Mouse (Mus musculus) hindbrain, postnatal 0 days (tissue): ENCODE results near the gene Spata2l. TPM values are rescaled to one million over a fixed set of nuclear protein-coding genes. Genes with fewer than 3 reads are reported as not detected.
"Not testable (repeated sequence)": the region's sequence is repeated elsewhere in the genome, so short reads cannot be mapped to it uniquely, and the experiment has no call there.

Experiments
- ATAC-seq: fragments of 200-750 bp; cut with Nextera tagmentation; 2 replicates; pipeline ENCODE4 v1.8.0; 2017; ENCODE audit warnings: mild to moderate bottlenecking, moderate TSS enrichment, moderate library complexity
- DNase-seq: peaks from one replicate; pipeline ENCODE4 v3.0.0-alpha.2; 2015; ENCODE audit warnings: low spot score
- H3K27ac ChIP-seq: fragments of 300-500 bp; sonication (generic); 2 replicates; pipeline ENCODE4 v1.5.1; 2014; ENCODE audit warnings: mild to moderate bottlenecking
- H3K27me3 ChIP-seq: fragments of 300-500 bp; sonication (generic); 2 replicates; pipeline ENCODE4 v1.6.1; 2014; ENCODE audit warnings: low read length, mixed read lengths; ENCODE audit not compliant: insufficient read depth
- H3K36me3 ChIP-seq: fragments of 300-500 bp; sonication (generic); 2 replicates; pipeline ENCODE4 v1.6.1; 2014; ENCODE audit warnings: low read length, mixed read lengths; ENCODE audit not compliant: insufficient read depth
- H3K4me1 ChIP-seq: fragments of 300-500 bp; sonication (generic); 2 replicates; pipeline ENCODE4 v1.6.1; 2014; ENCODE audit warnings: antibody characterized with exemption, low read length, mixed read lengths; ENCODE audit not compliant: insufficient read depth
- H3K4me2 ChIP-seq: fragments of 300-500 bp; sonication (generic); 2 replicates; pipeline ENCODE4 v1.6.1; 2014; ENCODE audit warnings: low read depth, mild to moderate bottlenecking, low read length, moderate library complexity, mixed read lengths
- H3K4me3 ChIP-seq: fragments of 300-500 bp; sonication (generic); 2 replicates; pipeline ENCODE4 v1.5.1; 2014; ENCODE audit warnings: low read length
- H3K9ac ChIP-seq: fragments of 300-500 bp; sonication (generic); replicated peaks from 2 replicates; pipeline ENCODE4 v1.6.1; 2014; ENCODE audit warnings: mild to moderate bottlenecking, low read length, moderate library complexity, mixed read lengths
- H3K9me3 ChIP-seq: fragments of 300-500 bp; sonication (generic); 2 replicates; pipeline ENCODE4 v1.6.1; 2016; ENCODE audit warnings: low read length, mixed read lengths
- CTCF ChIP-seq: IDR thresholded peaks from 2 replicates; pipeline ENCODE4 v1.5.1; 2016; ENCODE audit warnings: antibody characterized with exemption, control low read depth, low read depth
- whole genome bisulfite sequencing: fragments of 180-500 bp; shearing (Covaris S2); extraction: QIAGEN DNeasy Blood & Tissue Kit; methylation state at CpG from one replicate; pipeline ENCODE4 v1.1.7; 2014; 5-methylcytosine and 5-hydroxymethylcytosine counted together
- polyA plus RNA-seq: library from polyadenylated mRNA; unstranded; fragments of >200 nt; fragmentation: Nextera tagmentation; extraction: Ambion mirVana; gene quantifications from 2 replicates; pipeline ENCODE4 v1.2.1, GENCODE M21; 2015
- total RNA-seq: library from RNA; depleted of rRNA; stranded (reverse); fragments of >200 nt; gene quantifications from 2 replicates; pipeline ENCODE4 v1.2.3, GENCODE M21; 2014

The Spata2l gene
- total and polyA plus RNA-seq, 2 experiments from 2014 or later, result 15.8 to 19.4 TPM

DNA sequence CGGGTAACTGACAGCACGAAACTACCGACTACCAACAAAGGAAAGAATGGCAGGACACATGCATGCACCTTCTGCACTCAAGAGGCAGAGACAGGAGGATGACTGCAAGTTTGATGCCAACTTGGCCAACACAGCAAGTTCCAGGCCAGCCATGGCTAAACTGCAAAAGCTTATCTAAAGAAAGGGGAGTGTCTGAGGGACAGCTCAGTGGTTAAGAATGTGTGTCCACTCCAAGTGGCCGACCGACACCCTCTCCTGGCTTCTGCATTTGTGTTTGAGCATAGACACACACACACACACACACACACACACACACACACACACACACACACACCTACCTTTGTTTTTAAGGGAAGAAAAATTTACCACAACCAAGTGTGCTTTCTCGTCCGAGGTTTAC, 42.4 kb upstream of the Spata2l start:
- H3K27ac ChIP-seq, result no peak overlapping the region
- no peaks in the 10 kb centered on the region for H3K4me1 ChIP-seq
- WGBS, result 69% methylated on average over 7 of the region's 7 CpGs
- ATAC-seq, result no peak
- TF ChIP-seq CTCF, result no peak
- H3K4me3 ChIP-seq, result no peak overlapping the region
- no peaks in the 10 kb centered on the region for H3K9me3 ChIP-seq
- no peaks in the 10 kb centered on the region for H3K36me3 ChIP-seq
- no peak overlapping the region for H3K4me2 ChIP-seq
- H3K27me3 ChIP-seq, result no peaks in the 10 kb centered on the region
- no peak for DNase-seq
- H3K9ac ChIP-seq, result no peak overlapping the region

DNA sequence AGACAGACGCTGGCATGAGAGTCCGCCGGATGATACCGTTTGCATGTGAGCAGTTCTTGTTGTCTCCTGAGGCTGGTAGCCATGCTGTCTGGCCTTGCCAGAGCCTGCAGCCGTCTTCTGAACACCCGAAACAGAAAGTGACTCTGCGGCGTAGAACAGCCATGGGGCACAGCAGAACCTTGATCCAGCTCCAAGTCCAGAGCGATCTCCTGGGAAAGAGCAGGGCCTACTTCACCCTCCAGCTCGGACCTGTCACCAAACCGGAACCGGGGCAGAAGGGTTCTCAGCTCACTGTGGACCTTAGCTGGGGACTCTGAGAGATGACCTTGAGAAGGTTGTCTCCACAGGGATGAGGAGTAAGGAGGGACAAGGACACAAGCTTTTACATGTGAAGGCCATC, 39.1 kb upstream of the Spata2l start:
- no peaks in the 10 kb centered on the region for H3K9me3 ChIP-seq
- TF ChIP-seq CTCF, result no peak
- H3K4me3 ChIP-seq, result no peak overlapping the region

DNA sequence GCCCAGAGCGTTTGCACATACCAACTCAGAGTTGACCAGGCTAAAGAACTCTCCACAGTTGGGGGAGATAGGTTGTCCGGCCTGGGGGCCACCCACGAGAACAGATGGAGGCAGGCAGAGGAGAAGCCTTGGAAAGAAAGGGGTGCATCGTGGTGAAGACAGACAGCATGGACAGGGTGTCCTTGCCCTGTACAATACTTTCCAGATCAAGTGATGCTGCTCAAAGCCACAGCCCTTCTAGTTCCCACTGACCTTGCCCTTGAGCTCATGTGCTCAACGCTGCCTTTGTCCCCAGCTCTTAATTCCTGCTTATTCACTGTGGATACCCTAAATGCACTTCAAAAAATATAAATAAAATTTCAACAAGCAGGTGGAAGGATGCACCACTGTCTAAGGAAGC, 38.4 kb upstream of the Spata2l start:
- H3K27me3 ChIP-seq, result no peaks in the 10 kb centered on the region
- H3K9ac ChIP-seq, result no peak overlapping the region
- DNase-seq (no peak), ATAC-seq (no peak)
- no peaks in the 10 kb centered on the region for H3K4me1 ChIP-seq
- no peak overlapping the region for H3K4me2 ChIP-seq
- 80% methylated on average over 5 of the region's 5 CpGs for WGBS
- H3K4me3 ChIP-seq, result no peak overlapping the region
- no peak for TF ChIP-seq CTCF
- no peak overlapping the region for H3K27ac ChIP-seq
- no peaks in the 10 kb centered on the region; the same call in 1 of the 2 replicates for H3K36me3 ChIP-seq
- H3K9me3 ChIP-seq, result no peaks in the 10 kb centered on the region

More for the DNA sequence above, 39.1 kb upstream of the Spata2l start:
- H3K27me3 ChIP-seq, result no peaks in the 10 kb centered on the region
- no peak overlapping the region for H3K4me2 ChIP-seq
- no peak overlapping the region for H3K9ac ChIP-seq
- 91% methylated on average over 12 of the region's 12 CpGs for WGBS
- H3K4me1 ChIP-seq, result no peaks in the 10 kb centered on the region
- DNase-seq (no peak), ATAC-seq (no peak)
- H3K36me3 ChIP-seq, result no peaks in the 10 kb centered on the region
- H3K27ac ChIP-seq, result no peak overlapping the region

- H3K9me3 ChIP-seq, result no peaks in the 10 kb centered on the region
- no peaks in the 10 kb centered on the region for H3K4me1 ChIP-seq
- ATAC-seq (peak; percentile 28), DNase-seq (no peak)
- H3K27me3 ChIP-seq, result no peaks in the 10 kb centered on the region
- H3K9ac ChIP-seq, result no peak overlapping the region
- 62% methylated on average over 4 of the region's 4 CpGs for WGBS
- no peak overlapping the region for H3K4me3 ChIP-seq
- peaks cover 24% of the 10 kb centered on the region for H3K36me3 ChIP-seq
- no peak overlapping the region for H3K27ac ChIP-seq
- H3K4me2 ChIP-seq, result no peak overlapping the region
- TF ChIP-seq CTCF, result no peak
These were observed 35.9 kb upstream of the Spata2l start for GRCm38 (mm10) chr8:123271901-123272300.

DNA sequence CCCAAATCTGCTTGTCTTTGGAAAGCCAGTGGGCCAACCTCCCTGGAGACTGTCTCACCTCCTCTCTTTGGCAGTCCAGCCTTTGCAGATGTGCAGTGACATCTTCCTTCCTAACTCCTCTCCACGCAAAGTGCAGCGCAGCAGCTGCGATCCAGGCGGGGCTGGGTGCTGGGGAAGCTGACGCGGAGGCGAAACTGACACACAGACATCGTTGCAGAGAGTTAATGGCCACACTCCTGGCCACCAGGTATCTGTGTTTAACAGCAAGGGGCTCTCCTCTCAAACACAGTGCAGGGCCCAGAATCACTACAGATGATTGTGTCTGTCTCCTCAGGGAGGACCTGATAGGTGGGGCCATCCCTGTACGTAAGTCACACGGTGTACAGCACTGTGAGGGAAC, 35.1 kb upstream of the Spata2l start:
- peaks cover 31% of the 10 kb centered on the region for H3K36me3 ChIP-seq
- H3K4me3 ChIP-seq, result no peak overlapping the region
- no peaks in the 10 kb centered on the region for H3K4me1 ChIP-seq
- no peaks in the 10 kb centered on the region for H3K27me3 ChIP-seq
- no peak overlapping the region for H3K9ac ChIP-seq
- no peaks in the 10 kb centered on the region for H3K9me3 ChIP-seq
- H3K4me2 ChIP-seq, result no peak overlapping the region
- no peak for TF ChIP-seq CTCF
- WGBS, result 91% methylated on average over 10 of the region's 10 CpGs
- no peak overlapping the region for H3K27ac ChIP-seq
- no peak for DNase-seq
- ATAC-seq, result 0 out of 2 replicates have a peak, but pooled peaks have one; percentile 19

DNA sequence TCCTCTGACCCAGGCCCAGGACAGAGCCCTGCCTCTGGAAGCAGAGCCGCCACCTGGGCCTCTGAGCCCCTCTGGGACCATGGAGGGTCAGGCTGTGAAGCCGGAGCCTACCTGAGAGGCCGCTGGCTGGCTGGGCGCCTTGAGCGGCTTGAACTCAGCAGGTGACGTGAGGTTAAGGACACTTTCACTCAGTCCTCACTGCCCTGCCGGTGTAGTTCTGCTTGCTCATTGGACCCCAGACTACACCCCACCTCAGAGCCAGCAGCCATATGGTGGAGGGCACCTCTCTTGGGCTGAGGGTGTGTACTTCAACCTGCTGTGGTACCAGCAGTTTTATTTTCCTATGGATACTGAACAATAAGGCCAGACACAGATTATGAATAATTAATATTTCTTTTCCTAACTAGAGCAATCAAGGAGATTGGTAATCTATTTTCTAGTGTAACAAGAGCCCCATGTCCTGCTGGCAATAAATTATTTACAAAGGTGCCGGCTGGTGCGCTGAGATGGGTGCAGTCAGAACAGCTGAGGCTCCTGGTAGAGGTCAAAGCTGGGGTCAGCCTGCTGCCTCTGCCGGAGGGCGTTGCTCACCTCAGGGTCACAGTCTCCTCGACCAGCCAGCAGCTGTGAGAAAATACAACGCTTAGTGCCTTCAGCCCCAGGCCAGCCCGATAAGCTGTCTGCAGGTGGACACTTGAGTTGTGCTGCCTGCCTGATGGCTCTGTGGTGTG, 32.1 kb upstream of the Spata2l start:
- H3K4me3 ChIP-seq, result no peak overlapping the region
- 76% methylated on average over 14 of the region's 14 CpGs for WGBS
- H3K27me3 ChIP-seq, result no peaks in the 10 kb centered on the region
- H3K4me1 ChIP-seq, result no peaks in the 10 kb centered on the region
- no peak for TF ChIP-seq CTCF
- DNase-seq (no peak), ATAC-seq (no peak)
- H3K36me3 ChIP-seq, result peaks cover 51% of the 10 kb centered on the region
- H3K27ac ChIP-seq, result no peak overlapping the region
- H3K4me2 ChIP-seq, result no peak overlapping the region
- no peaks in the 10 kb centered on the region for H3K9me3 ChIP-seq
- H3K9ac ChIP-seq, result no peak overlapping the region

- not testable (repeated sequence) for H3K4me3 ChIP-seq, H3K9me3 ChIP-seq, H3K27me3 ChIP-seq, DNase-seq, H3K4me2 ChIP-seq, H3K9ac ChIP-seq, H3K27ac ChIP-seq, ATAC-seq
- WGBS, result 93% methylated on average over 7 of the region's 8 CpGs
- peaks cover 16% of the 10 kb centered on the region for H3K4me1 ChIP-seq
- H3K36me3 ChIP-seq, result peaks cover 40% of the 10 kb centered on the region
These were observed 21.6 kb upstream of the Spata2l start for GRCm38 (mm10) chr8:123257593-123257992.
